Mouse (Mus musculus) frontal cortex, adult 2 months (tissue): ENCODE data around the gene BC051142. TPM values are rescaled to one million over a fixed set of nuclear protein-coding genes. Genes with fewer than 3 reads are reported as not detected.

Source experiments
- DNase-seq, 2 experiments: peaks; one replicate each; pipeline ENCODE4 v3.0.0; 2022; ENCODE audit warnings: low spot score in 1 of 2; ENCODE audit errors: extremely low spot score in 1 of 2
- polyA plus RNA-seq: library from polyadenylated mRNA; depleted of rRNA; stranded (reverse); fragments of >200 nt; gene quantifications from 2 replicates; pipeline ENCODE4 v1.2.3, GENCODE M21; 2012; rRNA removed

Gene BC051142
- polyA plus RNA-seq = 10.7 and 11.1 TPM in 2 replicates

DNA sequence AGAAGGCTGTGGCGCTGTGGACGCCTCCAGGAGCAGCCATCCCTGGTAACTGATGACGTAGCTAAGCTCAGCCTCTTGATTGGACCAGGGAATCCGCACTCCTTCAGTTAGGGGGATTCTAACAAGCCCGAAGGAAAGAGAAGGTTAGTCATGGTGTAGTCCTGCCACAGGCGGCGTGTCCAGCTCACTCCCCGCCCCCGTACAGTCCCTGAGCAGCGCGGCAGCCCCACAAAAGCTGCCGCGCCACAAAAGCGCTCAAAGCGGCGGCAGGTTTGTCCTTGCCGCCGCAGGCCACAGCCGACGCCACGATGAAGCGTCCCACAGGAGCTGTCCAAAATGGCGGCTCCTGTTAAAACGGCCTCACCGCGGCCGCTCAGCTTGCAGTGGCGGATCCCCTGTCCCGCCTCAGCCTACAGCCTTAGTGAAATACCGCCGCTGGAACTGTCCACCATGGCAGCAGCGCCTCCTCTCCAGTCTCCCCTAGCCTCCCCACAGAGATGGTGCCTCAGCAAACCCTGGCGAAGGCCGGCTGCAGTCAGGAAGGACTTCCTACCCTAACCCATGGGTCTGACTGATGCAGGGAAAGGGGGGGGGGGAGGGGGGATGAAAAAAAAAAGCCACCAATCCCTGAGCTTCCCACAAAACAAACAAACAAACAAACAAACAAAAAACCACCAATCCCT, at the start of gene BC051142:
Gene BC051142 (plus strand): TSS at position 110 of the 683 bp plus-strand sequence.
- DNase-seq = peak; percentile 82 to 93

DNA sequence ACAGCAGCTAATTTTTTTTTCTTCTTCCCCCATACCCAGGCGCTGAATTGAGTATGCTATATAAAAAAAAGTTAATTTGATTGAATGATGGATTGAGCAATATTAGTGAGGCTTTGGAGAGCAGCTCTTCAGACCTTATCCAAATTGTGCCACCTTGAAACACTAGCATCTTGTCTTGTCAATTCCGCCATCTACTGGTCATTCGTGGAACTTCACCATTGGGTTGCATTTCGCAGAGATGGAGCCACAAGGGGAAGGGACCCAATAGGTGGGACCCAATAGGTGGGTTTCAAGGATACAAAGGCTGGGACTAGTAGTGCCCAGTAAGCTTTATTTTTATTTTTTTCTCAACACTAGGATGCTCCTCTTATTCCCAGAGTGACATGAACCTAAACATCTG, 49.2 kb upstream of the BC051142 start:
- DNase-seq = peak; percentile 42 to 92

DNA sequence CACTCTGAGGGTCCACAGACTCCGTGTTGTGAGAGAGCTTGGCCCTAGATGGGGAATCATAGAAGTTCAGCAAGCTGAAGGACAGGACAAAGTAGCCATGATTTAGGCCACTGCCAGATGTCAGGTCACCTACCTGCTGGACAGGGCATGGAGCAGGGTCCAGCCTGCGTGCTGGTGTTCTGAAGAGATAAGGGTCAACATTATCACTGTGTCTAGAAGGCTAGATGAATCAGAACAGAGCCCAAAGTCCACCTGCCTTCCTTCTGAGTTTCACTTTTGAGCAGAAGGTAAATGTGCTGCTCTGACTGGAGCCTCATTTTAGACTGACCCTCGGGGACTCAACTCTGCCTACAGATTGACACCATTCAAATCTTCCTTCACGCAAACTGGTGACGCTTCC, 44.1 kb upstream of the BC051142 start, which contains the start of gene Btnl2:
Gene Btnl2 (plus strand): TSS at position 284 of the 400 bp plus-strand sequence.
- no peak for DNase-seq

DNA sequence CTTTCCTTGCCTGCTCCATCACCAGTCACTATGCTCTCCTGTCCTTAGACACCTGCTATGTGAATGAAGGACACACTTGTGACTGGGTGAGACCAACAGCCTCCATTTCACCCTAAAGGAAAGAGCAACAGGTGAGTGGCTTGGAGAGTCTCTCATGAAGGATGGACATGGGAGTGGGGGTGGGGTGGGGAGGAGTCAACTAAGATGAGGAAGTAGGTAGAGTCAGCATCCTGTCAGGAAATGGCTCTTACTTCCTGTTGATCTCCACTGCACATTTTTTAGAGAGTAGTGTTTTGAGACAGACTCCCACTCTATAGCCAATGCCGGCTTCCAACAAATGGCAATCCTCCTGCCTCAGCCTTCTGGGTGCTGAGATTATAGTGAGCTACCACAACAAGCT, 43.7 kb upstream of the BC051142 start:
- no peak for DNase-seq

DNA sequence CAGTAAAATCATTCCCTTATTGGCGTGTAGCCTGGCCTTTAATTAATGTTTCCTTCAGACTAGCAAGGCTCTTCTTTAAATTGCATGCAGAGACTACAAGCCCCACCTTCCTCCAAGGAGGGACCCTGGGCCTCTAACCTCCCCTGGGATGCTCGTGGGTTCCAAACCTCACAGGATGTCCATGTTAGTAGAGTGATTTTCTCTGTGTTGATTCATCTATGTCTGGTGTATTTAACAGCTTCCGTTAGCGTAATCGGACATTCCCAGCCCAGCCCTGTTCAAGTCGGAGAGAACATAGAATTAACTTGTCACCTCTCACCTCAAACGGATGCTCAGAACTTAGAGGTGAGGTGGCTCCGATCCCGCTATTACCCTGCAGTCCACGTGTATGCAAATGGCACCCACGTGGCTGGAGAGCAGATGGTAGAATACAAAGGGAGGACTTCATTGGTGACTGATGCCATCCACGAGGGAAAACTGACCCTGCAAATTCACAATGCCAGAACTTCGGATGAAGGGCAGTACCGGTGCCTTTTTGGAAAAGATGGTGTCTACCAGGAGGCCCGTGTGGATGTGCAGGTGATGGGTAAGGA, 35.6 kb upstream of the BC051142 start:
- DNase-seq = no peak

DNA sequence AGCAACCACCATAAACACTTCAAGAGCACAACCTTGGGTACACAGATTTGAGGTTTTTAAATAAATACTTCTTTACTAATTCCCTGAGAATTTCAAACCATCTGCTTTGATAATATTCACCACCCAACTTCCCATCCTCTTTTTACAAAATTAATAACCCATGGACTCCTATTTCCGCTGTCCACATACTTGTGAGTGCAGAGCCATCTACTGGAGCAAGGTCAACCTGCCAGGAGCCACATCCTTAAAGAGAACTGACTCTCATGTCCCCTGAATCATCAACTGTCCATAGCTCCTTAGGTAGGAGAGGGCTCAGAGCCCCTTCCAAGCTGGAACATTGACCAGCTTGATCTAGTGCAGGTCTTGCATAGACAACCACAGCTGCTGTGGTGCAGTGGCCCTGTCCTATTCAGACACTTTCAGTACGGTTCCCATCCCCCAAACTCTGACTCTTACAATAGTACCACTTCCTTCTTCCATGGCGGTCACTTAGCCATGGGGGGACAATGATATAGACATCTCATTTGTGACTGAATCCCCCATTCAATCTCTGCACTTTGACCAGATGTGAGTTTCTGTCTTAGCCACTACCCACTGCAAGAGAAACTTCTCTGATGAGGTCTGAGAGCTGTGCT, 34.8 kb upstream of the BC051142 start:
- DNase-seq = no peak

DNA sequence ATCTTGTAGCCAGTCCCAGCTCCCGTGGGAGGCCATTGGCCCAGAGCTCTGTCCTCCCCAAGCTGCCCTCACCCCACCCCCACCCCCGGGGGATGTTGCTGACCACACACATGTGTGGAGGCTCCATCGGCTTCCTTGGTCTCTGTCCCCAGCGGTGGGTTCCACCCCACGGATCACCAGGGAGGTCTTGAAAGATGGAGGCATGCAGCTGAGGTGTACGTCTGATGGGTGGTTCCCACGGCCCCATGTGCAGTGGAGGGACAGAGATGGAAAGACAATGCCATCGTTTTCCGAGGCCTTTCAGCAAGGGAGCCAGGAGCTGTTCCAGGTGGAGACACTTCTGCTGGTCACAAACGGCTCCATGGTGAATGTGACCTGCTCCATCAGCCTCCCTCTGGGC, 33.6 kb upstream of the BC051142 start:
- no peak for DNase-seq

DNA sequence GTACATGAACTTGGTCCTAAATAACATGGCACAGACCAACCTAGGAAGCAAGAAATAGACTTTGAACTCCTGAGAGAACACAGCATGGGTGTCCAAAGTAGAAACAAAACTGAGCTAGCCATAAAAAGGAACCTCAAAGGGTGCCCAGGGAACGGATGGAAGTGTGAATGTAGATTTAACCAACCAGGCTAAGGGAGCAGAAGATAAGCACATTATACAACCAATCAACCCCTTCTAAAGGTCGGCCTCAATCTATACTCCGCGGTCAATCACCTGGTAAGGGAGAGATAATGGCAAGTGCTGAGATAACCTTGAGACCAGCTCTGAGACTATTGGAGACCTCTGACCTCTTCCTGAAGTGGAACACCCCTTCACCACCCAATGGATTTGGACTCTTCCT, 28.1 kb upstream of the BC051142 start:
- no peak for DNase-seq

DNA sequence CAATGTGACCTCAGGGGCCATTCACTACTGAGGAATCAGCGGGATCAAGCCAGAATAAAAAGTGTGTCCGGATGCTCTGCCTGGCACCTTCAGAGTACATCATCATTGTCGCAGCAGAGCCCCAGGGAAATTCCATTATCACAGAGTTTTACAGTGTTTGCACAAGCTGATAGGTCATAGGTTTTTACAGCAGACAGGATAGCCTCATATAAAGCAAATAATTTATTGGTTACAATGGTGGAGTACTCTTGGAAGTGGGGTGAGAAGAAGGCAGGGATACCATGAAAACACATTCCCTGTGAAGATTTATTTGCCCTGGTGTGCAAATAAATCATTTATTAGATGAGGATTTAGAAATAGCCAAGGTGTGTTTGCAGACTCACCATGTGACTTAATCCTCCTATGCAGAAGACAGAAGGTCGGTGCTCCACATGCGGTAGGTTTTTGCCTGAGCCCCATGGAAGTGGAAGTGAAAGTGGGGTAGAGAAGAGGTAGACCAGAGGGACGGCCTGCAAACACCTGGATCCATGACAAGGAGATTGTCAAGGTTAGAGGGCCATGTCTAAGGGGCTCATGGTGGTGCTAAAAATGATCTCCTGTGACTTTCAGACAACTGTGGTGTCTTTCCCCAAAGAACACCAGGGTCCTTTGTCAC, 25.4 kb upstream of the BC051142 start:
- no peak for DNase-seq

DNA sequence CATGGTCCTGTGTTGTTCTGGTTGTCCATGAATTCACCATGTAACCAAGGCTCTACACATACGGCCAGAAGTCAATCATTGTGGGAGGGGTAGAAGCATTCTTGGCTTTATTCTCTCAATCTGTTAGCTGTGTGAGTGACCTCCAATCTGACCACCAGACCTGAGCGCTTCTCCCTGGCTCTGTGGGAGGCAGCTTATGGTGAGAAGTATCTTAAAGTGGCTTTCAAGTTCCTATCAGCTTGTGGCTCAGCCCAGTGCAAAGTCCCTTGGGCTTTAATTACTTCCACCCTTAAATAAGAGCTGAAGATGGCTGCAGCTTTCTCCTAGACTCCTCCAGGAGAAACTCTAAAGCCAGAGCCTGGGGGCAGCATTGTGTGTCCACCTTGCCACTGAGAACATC, 21.8 kb upstream of the BC051142 start, which contains the start of gene Btnl1:
Gene Btnl1 (plus strand): TSS at position 286 of the 400 bp plus-strand sequence.
- no peak for DNase-seq

DNA sequence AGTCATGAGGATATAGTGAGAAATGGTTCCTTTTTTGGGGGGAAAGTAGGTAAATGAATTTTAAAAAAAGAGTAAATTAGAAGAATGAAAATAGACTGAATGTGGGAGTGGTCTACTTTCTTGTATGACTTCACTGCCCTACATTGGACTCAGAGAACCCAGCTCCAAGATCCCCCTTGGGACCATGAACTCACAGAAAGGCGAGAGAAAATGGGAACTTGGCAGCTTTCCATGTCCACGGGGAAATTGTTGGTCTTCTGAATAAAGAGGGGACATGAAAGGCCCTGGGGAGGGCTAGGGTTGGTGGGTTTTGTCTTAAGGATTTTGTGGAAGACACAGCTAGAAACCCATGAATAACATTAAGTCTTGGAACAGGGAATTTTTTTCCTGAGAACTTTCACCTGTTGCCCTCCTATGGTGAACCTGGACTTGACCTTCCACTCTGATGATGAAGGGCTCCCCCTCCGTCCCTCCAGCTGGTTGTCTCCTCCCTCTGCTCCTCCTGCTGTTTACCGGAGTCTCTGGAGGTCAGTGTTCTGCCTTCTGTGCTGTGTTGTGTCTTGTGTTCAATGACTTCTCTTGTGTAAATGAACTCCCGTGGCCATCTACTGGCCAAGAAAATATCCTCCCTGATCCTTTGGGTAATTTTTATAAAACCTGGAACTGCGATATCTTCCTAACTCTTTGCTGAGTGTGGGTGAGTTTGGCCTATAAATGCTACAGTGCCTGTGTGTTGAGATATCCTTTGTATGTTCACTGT, 21.0 kb upstream of the BC051142 start:
- DNase-seq = no peak

DNA sequence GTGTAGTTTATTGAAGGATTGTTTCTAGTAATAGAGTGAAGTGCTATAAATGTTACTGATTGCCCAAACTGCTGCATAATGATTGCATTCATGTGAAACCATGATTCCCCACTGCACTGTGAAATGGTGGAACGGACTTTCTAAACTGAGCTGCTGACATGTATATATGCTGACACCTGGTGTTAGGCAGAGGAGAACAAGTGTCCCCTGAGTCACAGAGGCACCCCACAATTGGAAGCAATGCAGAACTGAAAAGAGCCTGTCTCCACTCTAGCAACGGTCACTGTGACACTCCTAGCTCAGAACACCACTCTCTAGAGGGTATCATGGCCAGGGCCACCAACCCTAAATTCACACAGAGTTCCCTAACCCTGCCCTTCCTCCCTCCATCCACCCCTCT, 19.9 kb upstream of the BC051142 start:
- DNase-seq = no peak

DNA sequence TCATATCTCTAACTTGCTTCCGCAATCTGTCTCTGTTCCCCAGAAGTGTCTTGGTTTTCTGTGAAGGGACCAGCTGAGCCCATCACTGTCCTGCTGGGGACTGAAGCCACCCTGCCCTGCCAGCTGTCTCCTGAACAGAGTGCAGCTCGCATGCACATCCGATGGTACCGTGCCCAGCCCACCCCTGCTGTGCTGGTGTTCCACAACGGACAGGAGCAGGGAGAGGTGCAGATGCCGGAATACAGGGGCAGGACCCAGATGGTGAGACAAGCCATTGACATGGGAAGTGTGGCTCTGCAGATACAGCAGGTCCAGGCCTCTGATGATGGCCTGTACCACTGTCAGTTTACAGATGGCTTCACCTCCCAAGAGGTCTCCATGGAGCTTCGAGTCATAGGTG, 19.2 kb upstream of the BC051142 start:
- no peak for DNase-seq

DNA sequence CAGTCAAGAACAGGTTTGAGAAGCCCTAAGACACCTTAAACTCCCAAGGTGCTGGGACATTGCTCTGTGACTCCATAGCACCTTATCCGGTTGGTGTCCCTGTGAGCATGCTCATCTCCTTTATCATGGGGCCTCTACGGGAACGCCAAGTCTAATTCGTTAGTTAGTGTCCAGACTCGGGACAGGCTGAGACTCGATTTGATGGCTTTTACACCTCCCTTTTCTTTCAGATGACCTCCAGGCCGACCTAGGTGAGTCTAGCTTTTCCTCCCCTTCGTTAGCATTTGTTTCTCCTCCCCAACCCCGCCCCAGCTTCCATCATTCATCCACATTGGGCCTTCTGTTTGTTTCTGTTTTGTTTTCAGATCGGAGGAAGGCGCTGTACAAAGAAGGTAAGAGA, 16.7 kb upstream of the BC051142 start:
- no peak for DNase-seq

DNA sequence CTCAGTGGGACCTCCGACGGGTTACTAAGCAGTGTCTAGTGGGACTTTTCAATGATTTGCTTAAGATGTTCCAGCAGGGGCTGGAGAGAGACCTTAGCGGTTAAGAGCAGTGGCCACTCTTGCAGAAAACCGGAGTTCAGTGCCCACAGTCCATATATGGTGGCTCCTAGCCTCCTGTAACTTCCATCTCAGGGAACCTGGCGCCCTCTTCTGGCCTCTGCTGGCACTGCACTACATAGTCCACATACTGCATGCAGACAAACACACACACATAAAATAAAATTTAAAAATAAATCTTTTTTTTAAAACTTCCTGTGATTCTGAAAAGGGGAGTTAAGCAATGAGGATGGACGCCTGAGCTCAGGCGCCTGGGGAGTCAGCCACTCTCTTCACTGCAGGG, 15.4 kb upstream of the BC051142 start:
- DNase-seq = no peak

DNA sequence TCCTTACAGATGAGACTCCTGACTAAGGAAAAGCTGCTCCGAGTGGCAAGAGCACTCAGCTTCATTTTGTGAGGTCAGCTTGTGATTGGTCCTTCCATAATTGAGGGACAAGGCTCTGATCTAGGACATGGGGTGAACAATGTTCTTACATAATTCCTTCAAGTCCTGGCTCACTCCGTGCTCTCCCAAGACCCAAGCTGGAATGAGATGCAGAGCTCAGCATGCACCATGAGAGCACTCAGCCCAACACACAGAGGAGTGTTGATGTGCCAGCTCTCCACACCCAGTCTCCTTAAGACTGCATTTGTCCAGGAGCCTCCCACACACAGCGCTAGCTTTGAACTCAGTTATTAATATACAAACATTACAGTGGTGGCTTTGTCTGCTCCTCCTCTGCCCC, 13.9 kb upstream of the BC051142 start:
- DNase-seq = no peak

DNA sequence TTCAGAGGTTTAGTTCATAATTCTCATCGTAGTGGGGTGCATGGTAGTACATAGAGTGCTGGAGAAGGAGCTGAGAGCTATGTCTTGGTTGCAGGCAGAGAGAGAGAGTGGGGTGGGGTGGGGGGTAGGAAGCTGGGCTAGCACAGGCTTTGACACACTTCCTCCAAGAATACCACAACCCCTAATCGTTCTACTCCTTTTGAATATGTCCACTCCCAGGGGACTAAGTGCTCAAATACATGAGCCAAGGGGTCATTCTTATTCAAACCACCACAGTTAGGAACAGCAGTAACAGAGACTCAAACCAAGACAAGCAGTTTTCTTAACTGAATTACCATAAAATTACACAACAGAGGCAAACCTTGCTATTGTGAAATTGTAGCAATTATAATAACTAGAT, 12.0 kb upstream of the BC051142 start:
- no peak for DNase-seq

DNA sequence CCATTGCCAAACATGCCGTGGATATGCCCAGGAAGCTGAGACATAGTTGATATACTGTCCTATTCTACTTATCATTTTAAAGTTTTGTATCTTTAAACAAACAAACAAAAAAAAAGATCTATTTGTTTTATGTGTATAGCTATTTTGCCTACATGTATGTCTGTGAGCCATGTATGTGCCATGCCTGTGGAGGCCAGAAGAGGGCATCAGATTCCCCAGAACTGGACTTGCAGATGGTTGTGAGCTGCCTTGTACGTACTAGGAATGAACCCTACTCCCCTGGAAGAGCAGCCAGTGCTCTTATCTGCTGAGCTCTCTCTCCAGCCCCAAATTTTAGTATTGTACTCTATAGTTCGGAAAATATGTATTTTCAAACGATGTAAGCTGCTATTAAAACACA, 10.1 kb upstream of the BC051142 start:
- peak in 1 of 2 experiments; percentile 34 for DNase-seq

DNA sequence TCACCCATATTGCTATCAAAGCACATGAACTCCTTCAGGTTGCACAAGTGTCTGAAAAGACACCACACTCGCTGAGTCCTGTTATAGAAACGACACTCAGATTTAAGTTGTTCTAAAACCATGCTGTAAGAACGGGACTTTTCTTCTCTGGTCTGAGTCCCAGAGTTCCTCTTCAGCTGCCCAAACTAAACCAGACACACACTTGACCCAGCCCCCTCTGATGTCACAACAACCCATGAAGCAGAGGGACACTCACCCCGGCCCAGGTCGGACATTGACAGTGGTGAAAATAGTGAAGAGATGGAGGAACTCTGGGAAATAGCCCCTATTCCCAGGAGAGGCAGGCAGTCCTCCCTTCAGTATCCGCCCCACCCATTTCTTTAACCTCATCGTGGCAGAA, 7.1 kb upstream of the BC051142 start:
- no peak for DNase-seq

DNA sequence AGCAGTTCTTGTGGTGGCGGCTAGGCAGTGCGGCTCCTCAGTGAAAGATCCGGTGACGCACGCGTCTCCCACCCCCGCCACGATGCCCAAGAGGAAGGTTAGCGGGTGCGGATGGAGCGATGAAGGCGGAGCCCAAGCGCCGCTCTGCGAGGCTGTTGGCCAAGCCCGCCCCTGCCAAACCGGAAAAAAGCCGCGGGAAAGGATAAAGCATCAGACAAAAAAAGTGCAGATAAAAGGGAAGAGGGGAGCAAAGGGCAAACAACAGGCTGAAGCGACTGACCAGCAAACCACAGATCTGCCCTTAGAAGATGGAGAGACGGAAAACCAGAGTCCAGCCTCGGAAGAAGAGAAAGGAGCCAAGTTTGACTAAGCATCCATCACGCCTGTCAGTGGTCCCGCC, 6.3 kb upstream of the BC051142 start:
- DNase-seq = peak in 1 of 2 experiments; percentile 25

DNA sequence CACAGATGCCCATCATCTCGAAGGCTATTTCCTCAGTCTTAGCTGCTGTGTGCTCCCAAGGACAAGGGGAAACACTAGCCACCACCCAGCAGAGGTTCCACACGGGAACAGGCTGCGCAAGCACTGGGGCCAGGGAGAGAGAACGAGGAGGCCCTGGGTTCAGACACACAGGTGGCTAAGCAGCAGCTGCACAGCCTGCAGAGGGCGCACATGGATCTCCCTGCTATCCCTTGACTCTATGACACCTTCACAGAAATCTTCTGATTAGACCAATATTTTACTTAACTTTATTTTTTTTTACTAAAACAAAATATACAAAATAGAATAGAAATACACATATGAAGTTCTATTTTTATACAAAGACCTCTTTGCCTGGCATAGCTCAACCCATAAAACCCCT, 1.3 kb upstream of the BC051142 start:
- DNase-seq = no peak
